Mouse (Mus musculus): ENCODE results near the gene Gm3286.
"Not testable (repeated sequence)": the region's sequence is repeated elsewhere in the genome, so short reads cannot be mapped to it uniquely, and the experiment has no call there.

Gm3286 gene

DNA sequence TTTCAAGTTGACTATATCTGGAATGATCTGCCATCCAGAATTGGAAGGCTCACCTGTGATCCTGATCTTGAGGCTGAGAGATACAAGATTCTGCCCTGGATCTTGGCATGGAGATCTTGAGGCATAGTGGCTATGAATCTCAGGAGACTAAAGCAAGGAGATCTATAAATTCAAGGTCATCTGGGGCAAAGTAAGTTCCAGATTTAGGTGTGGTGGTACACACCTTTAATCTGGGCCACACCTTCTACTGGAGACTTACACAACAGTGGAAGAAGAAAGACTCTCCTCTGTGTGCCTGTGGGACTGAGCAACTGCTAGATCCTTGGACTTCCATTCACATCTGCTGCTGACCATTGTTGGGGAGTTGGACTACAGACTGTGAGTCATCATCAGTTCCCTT lies at the start of gene Gm3286:
Gene Gm3286, plus strand, starts transcription at position 301 of the 400 bp plus-strand sequence.
- not testable (repeated sequence) for DNase-seq (ENCODE audit: low read depth, low spot score)
